Mouse (Mus musculus) spleen, adult 2 months (tissue): ENCODE results near the gene Vps50.

Experiments
- CTCF ChIP-seq: fragments of 200-500 bp; IDR thresholded peaks from 2 replicates; pipeline ENCODE4 v1.5.1; 2011; ENCODE audit warnings: mild to moderate bottlenecking, inconsistent platforms; ENCODE audit not compliant: insufficient read depth, insufficient read length, insufficient replicate concordance; ENCODE audit errors: extremely low read depth
- POLR2A ChIP-seq: fragments of 200-500 bp; IDR thresholded peaks from 2 replicates; pipeline ENCODE4 v1.6.1; 2011; ENCODE audit warnings: low read depth, low read length, inconsistent platforms

- TF ChIP-seq POLR2A (no peak), CTCF (no peak)
Measured at GRCm38 (mm10) chr6:3548959-3549358, 50.8 kb downstream of the Vps50 start.
